Mouse (Mus musculus) midbrain, embryonic 10.5 days (tissue): ENCODE measurements around the gene Hoxb6. TPM values are rescaled to one million over a fixed set of nuclear protein-coding genes. Genes with fewer than 3 reads are reported as not detected.

ENCODE experiments used
- DNase-seq: peaks from one replicate; pipeline ENCODE4 v3.0.0-alpha.2; 2017; ENCODE audit warnings: low spot score
- H3K27ac ChIP-seq: fragments of 300-500 bp; sonication (generic); replicated peaks from 2 replicates; pipeline ENCODE4 v1.5.1; 2016; ENCODE audit warnings: mild to moderate bottlenecking
- H3K27me3 ChIP-seq: fragments of 300-500 bp; sonication (generic); 2 replicates; pipeline ENCODE4 v1.6.1; 2016; ENCODE audit warnings: low read depth, mild to moderate bottlenecking; ENCODE audit not compliant: poor library complexity, severe bottlenecking
- H3K36me3 ChIP-seq: fragments of 300-500 bp; sonication (generic); 2 replicates; pipeline ENCODE4 v1.6.1; 2016; ENCODE audit warnings: mild to moderate bottlenecking, moderate library complexity
- H3K4me1 ChIP-seq: fragments of 300-500 bp; sonication (generic); 2 replicates; pipeline ENCODE4 v1.6.1; 2016
- H3K4me3 ChIP-seq: fragments of 300-500 bp; sonication (generic); 2 replicates; pipeline ENCODE4 v1.5.1; 2016; ENCODE audit warnings: mild to moderate bottlenecking, moderate library complexity
- H3K9me3 ChIP-seq: fragments of 300-500 bp; sonication (generic); replicated peaks from 2 replicates; pipeline ENCODE4 v1.6.1; 2016; ENCODE audit warnings: mild to moderate bottlenecking
- WGBS: fragments of 180-500 bp; shearing (Covaris S2); methylation state at CpG from one replicate; pipeline ENCODE4 v1.1.7; 2016; 5-methylcytosine and 5-hydroxymethylcytosine counted together
- polyA plus RNA-seq: library from polyadenylated mRNA; unstranded; fragments of >200 nt; fragmentation: Nextera tagmentation; extraction: Ambion mirVana; gene quantifications from 2 replicates; pipeline ENCODE4 v1.2.1, GENCODE M21; 2016

Gene Hoxb6
- not detected in 2 replicates for polyA plus RNA-seq

GRCm38 (mm10) chr11:96291681-96292564 lies at the start of gene Hoxb6:
Gene Hoxb6 (plus strand): TSS chr11:96292476.
- 1% methylated on average over 22 of the region's 22 CpGs for WGBS
- DNase-seq: no peak
- no peaks in the 10 kb centered on the region for H3K9me3 ChIP-seq
- H3K36me3 ChIP-seq: no peaks in the 10 kb centered on the region
- H3K27me3 ChIP-seq: peaks cover 100% of the 10 kb centered on the region
- no peak within 1 kb of the TSS for H3K4me3 ChIP-seq
- no peak within 1 kb of the TSS for H3K27ac ChIP-seq
- H3K4me1 ChIP-seq: peaks cover 4% of the 10 kb centered on the region

DNA sequence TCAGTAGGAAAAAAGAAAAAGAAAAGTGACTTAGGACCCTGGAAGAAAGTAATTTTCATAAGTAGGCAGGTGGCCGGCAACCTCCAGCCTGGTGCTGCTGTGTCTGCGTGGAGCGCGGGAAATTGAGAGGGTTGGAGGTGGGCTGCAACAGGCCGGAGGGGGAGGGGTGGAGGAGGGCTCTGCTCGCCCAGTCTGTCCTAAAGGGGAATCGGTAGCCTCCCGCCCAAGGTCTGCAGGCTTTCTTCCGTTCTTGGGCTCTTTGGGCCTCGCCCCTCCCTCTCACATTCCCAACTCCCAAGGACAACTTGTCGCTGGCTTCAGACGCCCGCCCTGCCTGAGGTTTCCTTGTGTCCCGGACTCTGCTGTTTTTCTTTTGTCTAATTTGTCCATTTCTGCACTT lies 41.4 kb upstream of the Hoxb6 start:
- H3K27me3 ChIP-seq: peaks cover 100% of the 10 kb centered on the region
- H3K4me1 ChIP-seq: no peaks in the 10 kb centered on the region
- H3K27ac ChIP-seq: no peak overlapping the region
- peak; percentile 23 for DNase-seq
- H3K36me3 ChIP-seq: no peaks in the 10 kb centered on the region
- WGBS: 0% methylated on average over 14 of the region's 14 CpGs
- H3K9me3 ChIP-seq: no peaks in the 10 kb centered on the region
- H3K4me3 ChIP-seq: no peak overlapping the region

- WGBS: 1% methylated on average over 46 of the region's 46 CpGs
- no peak overlapping the region for H3K4me3 ChIP-seq
- H3K36me3 ChIP-seq: no peaks in the 10 kb centered on the region
- no peaks in the 10 kb centered on the region for H3K9me3 ChIP-seq
- H3K27me3 ChIP-seq: peaks cover 100% of the 10 kb centered on the region
- DNase-seq: peak; percentile 40
- H3K27ac ChIP-seq: no peak overlapping the region
- no peaks in the 10 kb centered on the region for H3K4me1 ChIP-seq
Observed at GRCm38 (mm10) chr11:96251480-96252031, 40.7 kb upstream of the Hoxb6 start.

DNA sequence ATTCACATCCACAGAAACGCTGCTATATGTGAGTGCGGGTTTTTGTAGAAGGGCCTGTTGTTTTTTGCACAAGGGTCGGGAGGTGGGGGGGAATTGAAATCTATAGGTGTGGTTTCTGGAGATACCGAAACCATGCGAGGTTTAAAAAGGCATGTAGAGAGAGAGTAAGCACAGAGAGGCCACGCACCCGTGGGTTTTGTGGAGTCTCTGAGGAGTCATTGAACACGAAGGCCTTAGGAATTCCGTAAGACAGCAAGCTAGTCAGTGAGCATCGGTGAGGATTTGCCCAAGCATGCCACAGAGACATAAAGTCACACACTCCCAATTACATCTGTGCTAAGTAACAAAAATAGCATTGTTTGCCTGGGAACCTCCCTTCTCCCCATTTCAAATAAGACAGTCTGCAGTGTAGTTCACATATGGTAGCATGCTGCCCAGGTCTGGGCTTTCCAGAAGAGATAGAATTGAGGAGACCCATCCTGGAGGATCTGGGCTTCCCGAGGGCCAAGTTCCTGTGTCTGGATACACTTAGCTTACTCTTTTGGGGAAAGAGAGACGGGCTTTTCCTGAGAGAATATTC lies 39.6 kb upstream of the Hoxb6 start:
- 2% methylated on average over 12 of the region's 12 CpGs for WGBS
- no peaks in the 10 kb centered on the region for H3K9me3 ChIP-seq
- H3K27ac ChIP-seq: no peak overlapping the region
- H3K27me3 ChIP-seq: peaks cover 100% of the 10 kb centered on the region
- no peaks in the 10 kb centered on the region for H3K36me3 ChIP-seq
- H3K4me1 ChIP-seq: no peaks in the 10 kb centered on the region
- H3K4me3 ChIP-seq: no peak overlapping the region
- DNase-seq: peak; percentile 17

GRCm38 (mm10) chr11:96254221-96254620 lies 38.1 kb upstream of the Hoxb6 start:
- Histone ChIP-seq H3K36me3 (no peaks in the 10 kb centered on the region), H3K4me1 (no peaks in the 10 kb centered on the region), H3K27ac (no peak overlapping the region), H3K4me3 (no peak overlapping the region), H3K9me3 (no peaks in the 10 kb centered on the region), H3K27me3 (peaks cover 100% of the 10 kb centered on the region)
- peak; percentile 17 for DNase-seq
- WGBS: 2% methylated on average over 11 of the region's 11 CpGs

DNA sequence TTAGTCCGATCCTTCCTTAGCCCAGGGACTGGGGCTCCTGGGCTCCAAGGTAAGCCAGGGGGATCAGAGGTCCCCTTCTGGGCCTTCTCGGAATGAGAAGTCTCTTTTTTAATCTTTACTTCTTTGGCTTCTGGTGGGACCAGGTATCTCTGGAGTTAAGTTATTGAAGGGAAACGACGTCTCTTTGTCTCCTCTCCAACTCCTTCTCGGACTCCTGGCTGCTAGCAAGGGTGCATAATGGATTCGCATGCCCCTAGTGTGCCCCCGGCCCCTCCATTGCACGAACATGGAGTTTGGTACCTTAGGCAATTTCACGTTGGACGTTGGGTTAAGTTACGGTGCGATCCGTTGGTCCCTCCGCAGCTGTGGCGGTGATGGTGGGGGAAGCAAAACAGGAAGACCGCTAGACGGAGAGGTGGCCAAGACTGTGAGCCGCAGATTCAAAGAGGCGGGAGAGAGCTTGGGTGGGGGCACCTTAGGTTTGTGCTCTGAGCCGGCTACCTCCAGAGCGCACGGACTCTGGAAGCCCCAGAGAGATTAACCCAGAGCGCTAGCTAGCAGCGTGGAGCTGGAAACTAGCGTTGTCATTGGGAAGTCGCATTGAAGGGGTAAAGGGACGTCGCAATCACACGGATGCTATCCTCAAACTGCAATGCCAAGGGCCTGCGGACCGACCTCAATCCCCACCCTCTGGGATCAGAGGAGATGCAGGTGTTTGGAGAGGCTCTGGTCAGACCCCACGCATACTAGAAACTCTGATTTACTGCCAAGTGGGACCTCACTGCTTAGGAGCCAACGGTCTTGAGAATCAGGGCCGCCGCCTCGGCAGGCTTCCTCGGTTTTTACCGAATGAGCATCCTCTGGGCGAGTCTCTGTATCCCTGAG lies 36.9 kb upstream of the Hoxb6 start:
- H3K36me3 ChIP-seq: no peaks in the 10 kb centered on the region
- no peak overlapping the region for H3K4me3 ChIP-seq
- peaks cover 100% of the 10 kb centered on the region for H3K27me3 ChIP-seq
- no peak overlapping the region for H3K27ac ChIP-seq
- H3K9me3 ChIP-seq: no peaks in the 10 kb centered on the region
- DNase-seq: peak; percentile 34
- no peaks in the 10 kb centered on the region for H3K4me1 ChIP-seq
- WGBS: 1% methylated on average over 39 of the region's 39 CpGs

- no peaks in the 10 kb centered on the region for H3K36me3 ChIP-seq
- no peak overlapping the region for H3K27ac ChIP-seq
- DNase-seq: peak; percentile 26
- WGBS: 1% methylated on average over 14 of the region's 14 CpGs
- H3K4me1 ChIP-seq: no peaks in the 10 kb centered on the region
- H3K27me3 ChIP-seq: peaks cover 100% of the 10 kb centered on the region
- H3K9me3 ChIP-seq: no peaks in the 10 kb centered on the region
- H3K4me3 ChIP-seq: no peak overlapping the region
Observed at GRCm38 (mm10) chr11:96255996-96256445, 36.3 kb upstream of the Hoxb6 start.

DNA sequence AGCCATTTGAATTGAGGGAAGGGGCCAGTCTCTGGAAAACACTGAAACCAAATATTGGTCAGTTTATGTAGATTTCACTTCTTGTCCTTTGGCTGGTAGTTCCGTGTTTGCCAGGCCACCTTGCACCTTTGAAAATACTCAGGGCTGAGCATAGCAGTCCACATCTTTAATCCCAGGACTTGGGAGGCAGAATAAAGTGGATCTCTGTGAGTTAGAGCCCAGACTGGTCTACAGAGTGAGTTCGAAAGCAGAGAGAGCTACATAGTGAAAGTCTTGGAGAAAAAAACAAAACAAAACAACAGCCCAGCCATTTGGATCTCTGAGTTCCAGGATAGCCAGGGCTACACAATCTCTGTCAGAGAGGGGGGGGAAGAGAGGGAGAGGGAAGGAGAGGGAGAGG lies 35.1 kb upstream of the Hoxb6 start:
- no peak for DNase-seq
- H3K4me1 ChIP-seq: no peaks in the 10 kb centered on the region
- H3K9me3 ChIP-seq: no peaks in the 10 kb centered on the region
- H3K36me3 ChIP-seq: no peaks in the 10 kb centered on the region
- H3K27me3 ChIP-seq: peaks cover 100% of the 10 kb centered on the region
- H3K27ac ChIP-seq: no peak overlapping the region
- no peak overlapping the region for H3K4me3 ChIP-seq
- 27% methylated on average over 2 of the region's 2 CpGs for WGBS

GRCm38 (mm10) chr11:96259038-96259437 lies 33.2 kb upstream of the Hoxb6 start:
- DNase-seq: peak; percentile 20
- H3K4me3 ChIP-seq: no peak overlapping the region
- H3K36me3 ChIP-seq: no peaks in the 10 kb centered on the region
- no peak overlapping the region for H3K27ac ChIP-seq
- WGBS: 6% methylated on average over 2 of the region's 2 CpGs
- peaks cover 100% of the 10 kb centered on the region for H3K27me3 ChIP-seq
- H3K4me1 ChIP-seq: no peaks in the 10 kb centered on the region
- no peaks in the 10 kb centered on the region for H3K9me3 ChIP-seq

GRCm38 (mm10) chr11:96259511-96259910 lies 32.8 kb upstream of the Hoxb6 start:
- peaks cover 100% of the 10 kb centered on the region for H3K27me3 ChIP-seq
- H3K27ac ChIP-seq: no peak overlapping the region
- 6% methylated on average over 1 of the region's 1 CpGs for WGBS
- H3K4me3 ChIP-seq: no peak overlapping the region
- H3K9me3 ChIP-seq: no peaks in the 10 kb centered on the region
- no peak for DNase-seq
- H3K36me3 ChIP-seq: no peaks in the 10 kb centered on the region
- no peaks in the 10 kb centered on the region for H3K4me1 ChIP-seq

DNA sequence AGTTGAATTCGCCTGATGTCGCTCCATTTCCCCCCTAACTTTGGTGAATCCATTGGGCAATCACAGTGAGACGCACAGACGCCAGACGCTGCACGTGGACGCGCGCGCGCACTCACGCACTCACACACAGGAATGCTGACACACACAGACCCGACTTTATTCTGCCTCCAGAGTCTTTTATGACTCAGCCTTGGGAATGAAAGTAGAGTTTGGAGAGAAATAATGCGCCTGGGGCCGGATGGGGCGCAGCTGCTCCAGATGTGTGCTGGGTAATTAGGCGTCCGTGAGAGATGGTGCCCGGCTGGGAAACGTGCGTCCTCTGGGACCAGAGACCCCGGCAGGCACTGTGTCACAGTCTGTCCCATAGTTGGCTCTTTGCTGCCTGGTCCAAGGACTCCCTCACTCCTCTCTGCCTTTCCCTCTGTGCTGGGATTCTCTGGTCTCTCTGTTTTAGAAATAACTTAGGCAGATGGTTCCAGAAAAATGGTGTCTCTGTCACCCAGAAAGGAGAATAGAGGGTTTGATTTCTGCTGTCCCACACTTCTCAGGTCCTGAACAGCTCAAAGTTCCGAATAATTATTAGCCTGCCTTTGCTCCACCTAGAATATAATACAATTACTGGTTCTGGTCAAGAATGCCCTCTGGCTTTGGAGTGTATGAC lies 31.8 kb upstream of the Hoxb6 start:
- Histone ChIP-seq H3K36me3 (no peaks in the 10 kb centered on the region), H3K4me1 (no peaks in the 10 kb centered on the region), H3K9me3 (no peaks in the 10 kb centered on the region), H3K27ac (no peak overlapping the region), H3K4me3 (no peak overlapping the region), H3K27me3 (peaks cover 100% of the 10 kb centered on the region)
- peak; percentile 29 for DNase-seq
- 2% methylated on average over 23 of the region's 23 CpGs for WGBS
